Mouse (Mus musculus) left cerebral cortex, adult 2 months (tissue): ENCODE measurements around the gene Ssh2. TPM values are rescaled to one million over a fixed set of nuclear protein-coding genes. Genes with fewer than 3 reads are reported as not detected.

ENCODE experiments used
- DNase-seq, 2 experiments: peaks; one replicate each; pipeline ENCODE4 v3.0.0; 2021 to 2022; ENCODE audit warnings: low spot score in 2 of 2, mixed read lengths in 1 of 2; ENCODE audit errors: extremely low spot score in 1 of 2
- H3K27ac ChIP-seq: fragments of 200-600 bp; 2 replicates; pipeline ENCODE4 v1.8.1; 2022
- H3K4me3 ChIP-seq: fragments of 200-600 bp; 2 replicates; pipeline ENCODE4 v1.8.1; 2022
- CTCF ChIP-seq: fragments of 200-600 bp; IDR thresholded peaks from 2 replicates; pipeline ENCODE4 v1.8.1; 2022; ENCODE audit warnings: antibody characterized with exemption, mild to moderate bottlenecking, moderate library complexity
- intact Hi-C: fragments of 180-260 bp; cut with DNase I; formaldehyde crosslinking; loops from one replicate; pipeline ENCODE4 v1.15.1; 2025
- total RNA-seq, 2 experiments: library from RNA; stranded (reverse); gene quantifications; 2 replicates each; pipeline ENCODE4 v1.2.3; 2021

Gene Ssh2
- total RNA-seq, 2 experiments from 2014 or later = 31.6 to 35.0 TPM

- intact Hi-C loops = no loop called here
- DNase-seq = no peak
- Histone ChIP-seq H3K27ac (no peak overlapping the region), H3K4me3 (no peak overlapping the region)
- no peak for TF ChIP-seq CTCF
Measured at GRCm38 (mm10) chr11:77423175-77423859, 207.2 kb downstream of the Ssh2 start.

GRCm38 (mm10) chr11:77428446-77428845 lies 212.4 kb downstream of the Ssh2 start:
- no peak for TF ChIP-seq CTCF
- H3K4me3 ChIP-seq = no peak overlapping the region
- DNase-seq = no peak
- intact Hi-C loops = no loop called here
- no peak overlapping the region for H3K27ac ChIP-seq

DNA sequence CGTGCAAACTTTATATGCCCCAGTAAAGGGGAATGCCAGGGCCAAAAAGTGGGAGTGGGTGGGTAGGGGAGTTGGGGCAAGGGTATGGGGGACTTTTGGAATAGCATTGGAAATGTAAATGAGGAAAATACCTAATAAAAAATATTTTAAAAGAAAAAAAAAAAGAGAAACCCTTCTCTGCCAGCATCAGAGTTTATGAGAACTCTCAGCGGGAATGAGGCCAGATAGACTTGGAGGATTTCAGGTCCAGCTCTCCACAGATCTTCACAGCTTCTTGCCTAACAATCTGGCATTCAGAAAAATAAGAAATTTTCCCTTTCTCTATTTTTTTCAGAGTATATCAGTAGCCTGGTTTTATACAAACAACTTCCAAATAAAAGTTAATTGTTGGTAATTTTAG lies 220.9 kb downstream of the Ssh2 start:
- no peak for DNase-seq
- intact Hi-C loops = no loop called here
- H3K27ac ChIP-seq = no peak overlapping the region
- TF ChIP-seq CTCF = no peak
- H3K4me3 ChIP-seq = no peak overlapping the region

DNA sequence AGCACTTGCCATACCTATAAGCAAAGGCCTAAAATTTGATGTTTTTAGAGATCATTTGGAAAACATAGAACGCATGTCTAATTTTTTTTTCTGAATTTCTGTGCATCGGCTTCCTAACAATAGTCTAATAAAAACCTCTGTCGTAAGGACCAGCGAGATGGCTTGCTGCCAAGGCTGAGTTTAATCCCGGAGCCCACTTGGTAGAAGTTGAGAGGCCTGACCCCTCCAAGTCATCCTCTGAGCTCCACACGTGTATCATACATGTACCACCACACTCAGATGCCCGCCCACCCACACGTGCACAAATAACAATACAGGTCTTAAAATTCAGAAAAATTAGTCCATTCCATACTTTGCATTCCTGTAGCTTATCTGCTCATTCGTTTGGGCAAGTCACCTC lies 224.0 kb downstream of the Ssh2 start:
- Histone ChIP-seq H3K4me3 (no peak overlapping the region), H3K27ac (no peak overlapping the region)
- no peak for DNase-seq
- intact Hi-C loops = no loop called here
- no peak for TF ChIP-seq CTCF

GRCm38 (mm10) chr11:77441020-77441419 lies 224.9 kb downstream of the Ssh2 start:
- no peak for TF ChIP-seq CTCF
- DNase-seq = no peak
- no peak overlapping the region for H3K27ac ChIP-seq
- intact Hi-C loops = no loop called here
- no peak overlapping the region for H3K4me3 ChIP-seq

DNA sequence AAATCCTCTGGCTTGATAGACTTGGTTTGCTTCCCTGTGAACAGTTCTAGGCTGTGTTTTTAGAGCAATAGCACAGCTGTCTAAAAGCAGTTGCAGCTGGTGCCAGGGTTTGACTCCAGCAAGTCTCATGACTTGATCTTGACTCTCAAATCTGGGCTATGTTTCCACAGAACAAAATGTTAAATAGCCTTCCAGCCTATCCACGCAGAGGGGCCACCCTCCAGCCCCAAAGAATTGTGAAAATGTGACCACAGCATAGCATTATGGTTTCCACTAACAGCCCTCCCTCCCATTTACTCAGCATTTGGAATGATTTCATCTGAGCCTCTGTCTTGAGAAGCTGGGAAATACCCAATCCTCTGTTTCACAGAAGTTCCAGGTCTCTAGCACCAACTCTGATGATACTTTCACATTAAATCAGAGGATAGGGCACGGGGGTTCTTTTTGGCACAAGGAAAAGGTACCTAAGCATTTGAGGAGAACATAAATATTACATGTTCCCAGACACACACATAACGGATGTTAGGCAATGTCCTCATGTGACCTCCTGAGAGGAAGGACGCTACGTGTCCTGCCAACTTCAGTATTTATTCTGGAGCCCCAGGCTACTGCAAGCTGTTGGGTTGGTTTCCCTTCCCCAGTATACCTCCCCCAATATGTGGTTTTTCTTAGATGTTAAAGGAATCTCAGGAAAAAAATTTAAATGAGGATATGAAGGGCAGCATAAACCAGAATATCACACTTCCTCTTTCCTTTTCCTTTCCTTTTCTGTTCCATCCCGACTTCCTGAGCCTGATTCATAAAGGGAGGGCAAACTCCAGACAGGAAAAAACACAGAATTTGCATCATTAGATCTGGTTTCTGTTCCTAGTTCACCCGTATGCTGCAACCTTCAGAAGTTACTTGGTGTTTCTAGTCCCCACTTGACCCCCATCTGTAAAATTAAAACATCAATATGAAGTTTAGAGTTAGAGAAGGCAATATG lies 226.4 kb downstream of the Ssh2 start:
- TF ChIP-seq CTCF = no peak
- intact Hi-C loops = no loop called here
- no peak for DNase-seq

GRCm38 (mm10) chr11:77444939-77445338 lies 228.9 kb downstream of the Ssh2 start:
- no peak for TF ChIP-seq CTCF
- intact Hi-C loops = loop anchor here (5.0 kb wide), 2 partner anchors 128 to 343 kb away; no protein-coding TSS in a partner anchor
- H3K27ac ChIP-seq = no peak overlapping the region
- H3K4me3 ChIP-seq = no peak overlapping the region
- DNase-seq = no peak

More for the DNA sequence above, 226.4 kb downstream of the Ssh2 start:
- H3K27ac ChIP-seq = peak overlapping the region; percentile 58; the same call in 1 of the 2 replicates
- H3K4me3 ChIP-seq = no peak overlapping the region

DNA sequence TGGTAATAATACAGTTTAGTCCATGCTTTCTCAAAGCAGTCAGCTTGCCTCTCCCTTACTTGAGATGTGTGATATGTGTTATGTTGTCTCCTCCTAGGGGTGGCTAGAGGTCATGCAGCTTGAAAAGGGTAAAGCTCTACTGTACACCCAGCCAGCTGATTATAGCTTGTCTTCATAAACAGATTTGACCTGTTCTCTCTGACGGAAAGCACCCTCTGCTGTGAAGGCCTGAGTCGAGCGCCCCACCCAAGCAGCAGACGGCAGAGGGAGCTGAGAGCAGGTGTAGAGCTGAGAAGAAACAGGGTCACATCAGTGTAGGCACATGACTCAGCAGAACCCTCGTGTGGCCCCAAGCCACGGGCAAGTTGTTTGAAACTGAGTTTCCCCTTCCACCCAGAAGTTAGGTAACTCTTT lies 230.5 kb downstream of the Ssh2 start:
- peak; percentile 71 for TF ChIP-seq CTCF
- Histone ChIP-seq H3K4me3 (no peak overlapping the region), H3K27ac (no peak overlapping the region)
- intact Hi-C loops = loop anchor here (2.0 to 5.0 kb wide), 3 partner anchors 129 to 344 kb away; no protein-coding TSS in a partner anchor
- no peak for DNase-seq

GRCm38 (mm10) chr11:77449224-77449623 lies 233.1 kb downstream of the Ssh2 start:
- no peak for TF ChIP-seq CTCF
- Histone ChIP-seq H3K27ac (no peak overlapping the region), H3K4me3 (no peak overlapping the region)
- no peak for DNase-seq
- intact Hi-C loops = loop anchor here (5.0 kb wide), 2 partner anchors 132 to 347 kb away; no protein-coding TSS in a partner anchor

GRCm38 (mm10) chr11:77451670-77452069 lies 235.6 kb downstream of the Ssh2 start:
- DNase-seq = no peak
- Histone ChIP-seq H3K4me3 (no peak overlapping the region), H3K27ac (no peak overlapping the region)
- intact Hi-C loops = no loop called here
- TF ChIP-seq CTCF = no peak

- TF ChIP-seq CTCF = no peak
- intact Hi-C loops = no loop called here
- no peak overlapping the region for H3K4me3 ChIP-seq
- no peak for DNase-seq
- H3K27ac ChIP-seq = no peak overlapping the region
Measured at GRCm38 (mm10) chr11:77453388-77453787, 237.3 kb downstream of the Ssh2 start.
